Mouse (Mus musculus) testis, adult 10 weeks (tissue): ENCODE measurements around the gene Skint9. TPM values are rescaled to one million over a fixed set of nuclear protein-coding genes. Genes with fewer than 3 reads are reported as not detected.

Source experiments
- polyA plus RNA-seq: library from polyadenylated mRNA; stranded (reverse); fragments of 350-450 nt; fragmentation: Illumina TruSeq; extraction: RNeasy Lipid Tissue Mini Kit (QIAGEN cat#74804); gene quantifications from one replicate; pipeline ENCODE4 v1.2.3, GENCODE M21; 2014; ENCODE audit warnings: low read depth, low replicate concordance

Gene Skint9
- 1.3 TPM for polyA plus RNA-seq

DNA sequence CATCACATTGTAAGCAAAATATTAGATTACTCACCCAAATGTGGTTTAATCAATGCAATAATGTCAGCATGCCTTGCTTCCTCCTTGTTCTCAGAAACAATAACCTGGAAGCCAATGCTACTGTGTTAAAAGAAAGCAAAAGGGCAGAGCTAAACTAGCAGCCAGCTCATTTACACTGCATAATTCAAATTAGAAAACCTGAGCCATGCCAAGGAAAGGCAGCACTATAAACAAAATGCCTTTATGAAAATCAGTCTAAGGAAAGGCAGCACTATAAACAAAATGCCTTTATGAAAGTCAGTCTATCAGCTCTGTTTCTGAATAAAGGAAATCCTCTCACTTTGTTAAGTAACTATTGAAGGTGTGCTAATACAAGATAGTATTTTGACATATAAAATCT lies at the start of gene Skint9:
Skint9 (minus strand) TSS at position 101 of the 400 bp plus-strand sequence.

Other genes starting within 250 kb of the Skint9 start
- 1.1 TPM for gene Skint3, start 201.7 kb downstream of the Skint9 start, polyA plus RNA-seq
- gene Skint2, start 123.2 kb upstream of the Skint9 start, polyA plus RNA-seq: not detected